Mouse (Mus musculus): ENCODE measurements around the gene Adprhl2. TPM values are rescaled to one million over a fixed set of nuclear protein-coding genes. Genes with fewer than 3 reads are reported as not detected.

Adprhl2 gene
- polyA plus RNA-seq, 2 experiments = 59.9 to 66.3 TPM

GRCm38 (mm10) chr4:126314393-126314792 is 7.1 kb downstream of the Adprhl2 start:
- no peak overlapping the region; the same call in 1 of the 2 replicates for H3K9ac ChIP-seq (ENCODE audit: low read depth, low read length, severe bottlenecking)
- 31% methylated on average over 10 of the region's 10 CpGs for WGBS
- TF ChIP-seq POLR2A (IDR thresholded peaks at IDR 0.05; ENCODE audit: borderline replicate concordance, extremely low read depth, insufficient read depth, insufficient read length) = no peak
- H3K4me3 ChIP-seq (replicated peaks; ENCODE audit: low read length) = no peak overlapping the region
- H3K27me3 ChIP-seq (ENCODE audit: control insufficient read depth, insufficient read depth, low read length) = no peaks in the 10 kb centered on the region
- DNase-seq (ENCODE audit: low spot score) (peak; percentile 45), ATAC-seq (ENCODE audit: low FRiP score, low read depth) (peak; percentile 21; the same call in 1 of the 2 replicates)
- H3K4me2 ChIP-seq (replicated peaks; ENCODE audit: low read depth, low read length, severe bottlenecking) = no peak overlapping the region
- peak overlapping the region; percentile 53; the same call in 1 of the 2 replicates for H3K27ac ChIP-seq (replicated peaks; ENCODE audit: low read depth, low read length)
- no peaks in the 10 kb centered on the region for H3K9me3 ChIP-seq (ENCODE audit: control insufficient read depth, low read length)
- H3K36me3 ChIP-seq (ENCODE audit: control insufficient read depth, insufficient read depth, low read length) = peaks cover 46% of the 10 kb centered on the region
- H3K4me1 ChIP-seq (ENCODE audit: control insufficient read depth, insufficient read depth, low read length) = peaks cover 19% of the 10 kb centered on the region

DNA sequence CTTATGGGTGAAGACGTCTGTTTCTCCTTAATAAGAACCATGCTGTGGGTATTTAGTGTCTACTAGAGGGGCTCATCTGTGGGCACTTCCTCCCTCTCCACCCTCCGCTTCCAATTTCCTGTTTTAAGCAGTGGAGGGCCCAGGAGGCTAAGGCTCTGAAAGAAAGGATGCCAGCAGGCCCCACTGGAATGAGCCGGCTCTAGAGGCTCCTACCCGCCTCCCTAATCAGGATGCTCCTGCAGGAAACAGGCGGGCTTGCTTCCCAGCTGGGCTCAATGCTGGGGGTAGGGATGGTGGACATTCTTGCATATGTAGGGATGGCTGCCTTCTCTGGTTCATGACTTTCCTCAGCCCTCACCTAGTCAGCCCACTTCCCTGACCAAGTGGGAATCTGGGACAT is 8.3 kb downstream of the Adprhl2 start:
- peak overlapping the region; percentile 29 for H3K27ac ChIP-seq (replicated peaks; ENCODE audit: low read depth, low read length)
- WGBS = 27% methylated on average over 5 of the region's 5 CpGs
- TF ChIP-seq POLR2A (IDR thresholded peaks at IDR 0.05; ENCODE audit: borderline replicate concordance, extremely low read depth, insufficient read depth, insufficient read length) = no peak
- peaks cover 43% of the 10 kb centered on the region for H3K36me3 ChIP-seq (ENCODE audit: control insufficient read depth, insufficient read depth, low read length)
- H3K4me1 ChIP-seq (ENCODE audit: control insufficient read depth, insufficient read depth, low read length) = peaks cover 21% of the 10 kb centered on the region
- no peak overlapping the region for H3K9ac ChIP-seq (ENCODE audit: low read depth, low read length, severe bottlenecking)
- ATAC-seq (ENCODE audit: low FRiP score, low read depth) (no peak), DNase-seq (ENCODE audit: low spot score) (no peak)
- no peak overlapping the region for H3K4me3 ChIP-seq (replicated peaks; ENCODE audit: low read length)
- no peak overlapping the region for H3K4me2 ChIP-seq (replicated peaks; ENCODE audit: low read depth, low read length, severe bottlenecking)
- no peaks in the 10 kb centered on the region for H3K9me3 ChIP-seq (ENCODE audit: control insufficient read depth, low read length)
- no peaks in the 10 kb centered on the region for H3K27me3 ChIP-seq (ENCODE audit: control insufficient read depth, insufficient read depth, low read length)

GRCm38 (mm10) chr4:126311566-126312200 is 9.8 kb downstream of the Adprhl2 start:
- H3K4me1 ChIP-seq (ENCODE audit: control insufficient read depth, insufficient read depth, low read length) = peaks cover 21% of the 10 kb centered on the region
- no peak overlapping the region for H3K4me3 ChIP-seq (replicated peaks; ENCODE audit: low read length)
- no peak overlapping the region for H3K4me2 ChIP-seq (replicated peaks; ENCODE audit: low read depth, low read length, severe bottlenecking)
- 92% methylated on average over 16 of the region's 16 CpGs for WGBS
- TF ChIP-seq POLR2A (IDR thresholded peaks at IDR 0.05; ENCODE audit: borderline replicate concordance, extremely low read depth, insufficient read depth, insufficient read length) = no peak
- H3K27ac ChIP-seq (replicated peaks; ENCODE audit: low read depth, low read length) = no peak overlapping the region
- H3K9ac ChIP-seq (ENCODE audit: low read depth, low read length, severe bottlenecking) = no peak overlapping the region
- no peaks in the 10 kb centered on the region for H3K27me3 ChIP-seq (ENCODE audit: control insufficient read depth, insufficient read depth, low read length)
- DNase-seq (ENCODE audit: low spot score) (no peak), ATAC-seq (ENCODE audit: low FRiP score, low read depth) (no peak)
- peaks cover 27% of the 10 kb centered on the region for H3K36me3 ChIP-seq (ENCODE audit: control insufficient read depth, insufficient read depth, low read length)
- no peaks in the 10 kb centered on the region for H3K9me3 ChIP-seq (ENCODE audit: control insufficient read depth, low read length)

DNA sequence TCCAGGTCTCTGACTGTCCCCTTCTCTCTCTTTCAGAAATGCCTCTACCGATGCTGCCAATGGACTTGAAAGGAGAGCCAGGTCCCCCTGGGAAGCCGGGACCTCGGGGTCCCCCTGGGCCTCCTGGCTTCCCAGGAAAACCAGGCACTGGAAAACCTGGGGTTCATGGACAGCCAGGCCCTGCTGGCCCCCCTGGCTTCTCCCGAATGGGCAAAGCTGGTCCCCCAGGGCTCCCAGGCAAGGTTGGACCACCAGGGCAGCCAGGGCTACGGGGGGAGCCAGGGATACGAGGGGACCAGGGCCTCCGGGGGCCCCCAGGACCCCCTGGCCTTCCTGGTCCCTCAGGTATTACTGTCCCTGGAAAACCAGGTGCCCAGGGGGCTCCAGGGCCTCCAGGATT is 11.2 kb downstream of the Adprhl2 start:
- Histone ChIP-seq H3K4me1 (ENCODE audit: control insufficient read depth, insufficient read depth, low read length) (peaks cover 21% of the 10 kb centered on the region), H3K9me3 (ENCODE audit: control insufficient read depth, low read length) (no peaks in the 10 kb centered on the region), H3K36me3 (ENCODE audit: control insufficient read depth, insufficient read depth, low read length) (peaks cover 14% of the 10 kb centered on the region; the same call in 1 of the 2 replicates), H3K27me3 (ENCODE audit: control insufficient read depth, insufficient read depth, low read length) (no peaks in the 10 kb centered on the region), H3K4me3 (replicated peaks; ENCODE audit: low read length) (no peak overlapping the region), H3K9ac (ENCODE audit: low read depth, low read length, severe bottlenecking) (no peak overlapping the region), H3K27ac (replicated peaks; ENCODE audit: low read depth, low read length) (no peak overlapping the region), H3K4me2 (replicated peaks; ENCODE audit: low read depth, low read length, severe bottlenecking) (no peak overlapping the region)
- no peak for TF ChIP-seq POLR2A (IDR thresholded peaks at IDR 0.05; ENCODE audit: borderline replicate concordance, extremely low read depth, insufficient read depth, insufficient read length)
- ATAC-seq (ENCODE audit: low FRiP score, low read depth) (no peak), DNase-seq (ENCODE audit: low spot score) (no peak)
- WGBS = 77% methylated on average over 7 of the region's 7 CpGs

- peaks cover 21% of the 10 kb centered on the region for H3K4me1 ChIP-seq (ENCODE audit: control insufficient read depth, insufficient read depth, low read length)
- H3K27ac ChIP-seq (replicated peaks; ENCODE audit: low read depth, low read length) = no peak overlapping the region
- TF ChIP-seq POLR2A (IDR thresholded peaks at IDR 0.05; ENCODE audit: borderline replicate concordance, extremely low read depth, insufficient read depth, insufficient read length) = no peak
- DNase-seq (ENCODE audit: low spot score) (peak; percentile 89), ATAC-seq (ENCODE audit: low FRiP score, low read depth) (peak; percentile 75)
- 0% methylated on average over 7 of the region's 7 CpGs for WGBS
- H3K36me3 ChIP-seq (ENCODE audit: control insufficient read depth, insufficient read depth, low read length) = peaks cover 14% of the 10 kb centered on the region; the same call in 1 of the 2 replicates
- no peaks in the 10 kb centered on the region for H3K27me3 ChIP-seq (ENCODE audit: control insufficient read depth, insufficient read depth, low read length)
- H3K4me3 ChIP-seq (replicated peaks; ENCODE audit: low read length) = no peak overlapping the region; the same call in 1 of the 2 replicates
- no peak overlapping the region for H3K9ac ChIP-seq (ENCODE audit: low read depth, low read length, severe bottlenecking)
- H3K4me2 ChIP-seq (replicated peaks; ENCODE audit: low read depth, low read length, severe bottlenecking) = peak overlapping the region; percentile 42; the same call in 1 of the 2 replicates
- no peaks in the 10 kb centered on the region for H3K9me3 ChIP-seq (ENCODE audit: control insufficient read depth, low read length)
Observed at GRCm38 (mm10) chr4:126309922-126310309, 11.6 kb downstream of the Adprhl2 start.

Data from limb, embryonic 14.5 days (tissue).